Mouse (Mus musculus): Measurements from ENCODE around the gene Zbtb2. TPM values are rescaled to one million over a fixed set of nuclear protein-coding genes. Genes with fewer than 3 reads are reported as not detected.
"Not testable (repeated sequence)": the region's sequence is repeated elsewhere in the genome, so short reads cannot be mapped to it uniquely, and the experiment has no call there.

The Zbtb2 gene
- total RNA-seq (2021) = 1 to 10 TPM; 5.1 to 6.3 TPM
- long read RNA-seq, experiment 1, full-length matches to known transcripts = 3 of 6 reads
- long read RNA-seq, experiment 1, partial matches to known transcripts = 0 of 6 reads
- long read RNA-seq, experiment 1, other reads (novel, unspliced or antisense) = 3 of 6 reads
- long read RNA-seq, experiment 2, full-length matches to known transcripts = 3 of 4 reads
- long read RNA-seq, experiment 2, partial matches to known transcripts = 1 of 4 reads
- long read RNA-seq, experiment 2, other reads (novel, unspliced or antisense) = 0 of 4 reads

DNA sequence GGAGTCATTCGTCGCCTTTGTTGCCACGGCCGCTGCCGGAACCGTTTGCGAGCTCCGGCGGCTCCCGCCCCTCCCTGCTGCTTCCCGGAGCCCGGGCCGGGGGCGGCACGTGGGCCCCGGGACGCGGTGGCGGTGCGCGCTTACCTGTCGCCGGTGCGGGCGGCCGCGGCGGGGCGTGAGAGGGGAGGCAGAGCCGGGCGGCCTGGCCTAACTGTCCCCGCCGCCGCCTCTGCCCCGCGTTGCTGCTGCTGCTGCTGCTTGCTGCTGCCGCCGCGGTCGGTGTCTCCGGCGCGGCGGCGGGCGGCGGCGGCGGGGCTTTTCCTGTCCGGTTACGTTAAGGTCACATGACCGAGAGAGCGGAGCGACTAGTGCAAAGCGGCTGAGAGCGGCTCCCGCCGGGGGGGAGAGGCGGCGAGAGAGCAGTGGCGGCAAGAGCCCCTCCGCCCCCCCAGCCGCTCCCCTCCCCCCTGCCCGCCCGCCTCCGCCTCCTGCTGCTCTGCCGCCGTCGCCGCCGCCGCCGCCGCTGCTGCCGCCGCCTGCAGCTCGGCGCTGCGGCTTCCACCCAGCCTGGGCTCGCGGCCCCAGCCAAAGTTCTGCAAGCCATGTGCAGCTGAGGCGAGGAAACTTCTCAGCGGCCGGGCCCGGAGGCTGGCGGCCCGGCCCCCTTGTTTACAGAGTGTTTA is at the start of gene Zbtb2:
Zbtb2 (minus strand) TSS at position 408 of the 683 bp plus-strand sequence.
- intact Hi-C loops (cut with DNase I) = no loop called here
- DNase-seq = peak; percentile 51 to 52

DNA sequence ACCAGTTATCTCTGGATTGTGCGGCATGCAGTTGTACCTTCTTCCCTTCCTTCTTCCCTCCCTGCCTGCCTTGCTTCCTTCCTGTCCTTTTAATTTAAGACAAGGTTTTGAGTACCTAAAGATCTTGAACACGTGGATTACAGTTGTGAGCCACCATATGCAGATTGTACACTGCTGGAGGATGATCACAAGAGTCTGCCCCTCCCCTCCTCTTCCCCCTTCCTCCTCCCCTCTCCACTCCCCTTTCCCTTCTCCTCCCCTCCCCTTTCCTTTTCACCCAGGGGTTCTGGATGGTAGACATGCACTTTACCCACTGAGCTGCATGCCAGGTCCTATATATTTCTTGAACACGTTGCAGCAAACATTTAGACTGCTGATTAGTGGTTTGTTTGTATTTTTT is 47.5 kb upstream of the Zbtb2 start:
- intact Hi-C loops (cut with DNase I) = loop anchor here (10.0 kb wide), 1 partner anchor 1369 kb away; the partner anchor contains the start of gene Fbxo5

GRCm38 (mm10) chr10:4433871-4434270 is 46.0 kb upstream of the Zbtb2 start:
- intact Hi-C loops (cut with DNase I) = loop anchor here (10.0 kb wide), 1 partner anchor 1371 kb away; the partner anchor contains the start of gene Fbxo5
- DNase-seq = not testable (repeated sequence)

More for the DNA sequence above, 47.5 kb upstream of the Zbtb2 start:
- DNase-seq = no peak

DNA sequence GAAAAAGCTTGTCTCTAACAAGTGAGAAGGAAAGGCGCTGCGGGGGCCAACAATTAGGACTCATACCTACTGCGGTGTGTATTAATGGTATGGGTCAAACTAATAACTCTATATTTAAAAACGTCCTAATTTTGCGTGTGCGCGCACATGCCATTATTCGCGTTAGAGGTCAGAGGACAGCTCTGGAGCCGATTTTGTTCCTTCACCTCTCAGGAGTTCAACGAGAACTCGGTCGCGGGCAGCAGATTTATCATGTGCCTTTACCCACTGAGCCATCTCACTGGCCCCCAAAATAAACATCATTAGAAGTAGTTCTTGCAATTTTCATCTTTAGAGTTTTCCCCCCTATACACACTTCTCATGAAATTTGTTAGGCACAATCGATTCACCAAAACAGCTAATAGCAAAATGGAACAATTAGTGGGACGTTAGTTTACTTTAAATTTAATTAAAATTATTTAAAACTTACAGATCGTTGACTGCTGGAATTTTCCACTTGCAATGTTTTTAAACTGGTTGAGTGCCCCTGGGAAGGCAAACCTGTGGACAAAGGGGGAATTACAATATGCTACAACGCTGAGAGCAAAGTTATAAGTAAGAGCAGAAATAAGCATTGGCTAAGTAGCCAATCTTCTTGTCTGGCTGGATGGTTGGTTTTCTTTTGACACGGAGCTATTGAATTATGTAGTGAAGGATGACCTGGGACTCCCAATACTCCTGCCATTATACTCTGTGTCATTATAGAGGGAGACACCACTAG is 45.3 kb upstream of the Zbtb2 start:
- no peak for DNase-seq
- intact Hi-C loops (cut with DNase I) = loop anchor here (10.0 kb wide), 1 partner anchor 1372 kb away; the partner anchor contains the start of gene Fbxo5

DNA sequence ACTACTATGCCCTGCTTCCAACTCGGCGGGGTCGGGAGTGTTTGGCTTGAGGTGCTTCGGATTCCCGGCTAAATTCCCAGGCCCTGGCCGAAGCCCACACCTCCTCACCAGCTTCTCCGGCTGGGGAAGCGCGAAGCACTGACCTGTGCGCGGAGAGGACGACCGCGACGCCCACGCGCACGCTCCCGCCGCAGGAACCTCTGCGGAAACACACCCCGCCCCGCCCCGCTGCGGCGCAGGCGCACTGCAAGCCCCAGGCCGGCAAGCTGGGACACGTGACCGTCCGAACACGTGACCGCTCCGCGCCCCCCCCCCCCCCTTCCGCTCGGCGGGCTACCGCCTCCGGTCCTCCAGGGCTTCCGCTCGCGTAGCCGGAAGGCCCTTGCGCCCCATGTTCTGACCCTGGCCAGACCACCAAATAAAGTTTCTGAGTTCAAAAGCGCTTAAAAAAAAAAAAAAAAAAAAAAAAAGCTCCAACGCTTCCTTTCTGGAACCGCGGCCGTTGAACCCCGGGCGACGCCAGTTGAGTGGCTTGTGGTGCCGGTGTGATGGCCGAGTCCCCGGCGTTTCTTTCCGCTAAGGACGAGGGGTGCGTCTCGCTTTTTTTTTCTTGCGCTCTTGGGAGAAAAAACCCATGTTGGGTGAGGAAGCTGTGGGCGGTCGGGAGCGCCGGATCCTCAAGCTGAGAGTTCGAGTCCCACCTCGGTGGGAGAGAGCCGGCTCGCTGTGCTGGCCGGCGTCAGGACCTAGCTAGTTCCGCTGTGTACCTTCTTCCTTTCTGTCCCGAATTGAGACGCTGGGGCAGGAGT is 44.4 kb upstream of the Zbtb2 start, which contains the start of the genes Rmnd1 and Armt1:
Rmnd1 (minus strand) TSS at position 266 of the 809 bp plus-strand sequence.
Armt1 (plus strand) TSS at position 345 of the 809 bp plus-strand sequence.
- intact Hi-C loops (cut with DNase I) = loop anchor here (10.0 kb wide), 1 partner anchor 1372 kb away; the partner anchor contains the start of gene Fbxo5
- peak; percentile 86 to 93 for DNase-seq

- intact Hi-C loops (cut with DNase I) = loop anchor here (10.0 kb wide), 1 partner anchor 1373 kb away; the partner anchor contains the start of gene Fbxo5
- no peak for DNase-seq
Measured at GRCm38 (mm10) chr10:4431746-4432122, 43.8 kb upstream of the Zbtb2 start.

- intact Hi-C loops (cut with DNase I) = loop anchor here (10.0 kb wide), 1 partner anchor 1374 kb away; the partner anchor contains the start of gene Fbxo5
- no peak for DNase-seq
Measured at GRCm38 (mm10) chr10:4430826-4431225, 42.9 kb upstream of the Zbtb2 start.

GRCm38 (mm10) chr10:4430399-4430798 is 42.5 kb upstream of the Zbtb2 start:
- intact Hi-C loops (cut with DNase I) = loop anchor here (10.0 kb wide), 1 partner anchor 1374 kb away; the partner anchor contains the start of gene Fbxo5
- DNase-seq = no peak

- no peak for DNase-seq
- intact Hi-C loops (cut with DNase I) = no loop called here
Measured at GRCm38 (mm10) chr10:4425245-4425644, 37.3 kb upstream of the Zbtb2 start.

DNA sequence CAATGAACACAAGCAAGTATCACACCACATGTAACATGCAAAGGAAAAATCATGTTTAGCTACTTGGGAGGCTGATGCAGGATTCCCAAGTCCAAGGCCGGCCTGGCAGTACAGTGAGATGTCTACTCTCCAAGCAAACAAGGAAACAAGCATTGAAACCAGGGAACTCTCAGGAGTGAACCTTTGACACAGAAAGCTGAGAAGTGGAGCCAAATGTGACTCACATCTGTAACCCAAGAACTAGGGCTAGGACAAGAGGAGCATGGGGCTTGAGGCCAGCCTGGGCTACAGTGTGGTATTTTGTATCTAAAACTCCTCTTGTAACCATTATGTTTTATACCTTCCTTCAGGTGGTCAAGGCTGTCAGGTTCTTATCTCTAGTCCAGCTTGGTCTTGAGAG is 19.3 kb upstream of the Zbtb2 start:
- intact Hi-C loops (cut with DNase I) = loop anchor here (10.0 kb wide), 1 partner anchor 758 kb away; no protein-coding TSS in a partner anchor
- no peak for DNase-seq

DNA sequence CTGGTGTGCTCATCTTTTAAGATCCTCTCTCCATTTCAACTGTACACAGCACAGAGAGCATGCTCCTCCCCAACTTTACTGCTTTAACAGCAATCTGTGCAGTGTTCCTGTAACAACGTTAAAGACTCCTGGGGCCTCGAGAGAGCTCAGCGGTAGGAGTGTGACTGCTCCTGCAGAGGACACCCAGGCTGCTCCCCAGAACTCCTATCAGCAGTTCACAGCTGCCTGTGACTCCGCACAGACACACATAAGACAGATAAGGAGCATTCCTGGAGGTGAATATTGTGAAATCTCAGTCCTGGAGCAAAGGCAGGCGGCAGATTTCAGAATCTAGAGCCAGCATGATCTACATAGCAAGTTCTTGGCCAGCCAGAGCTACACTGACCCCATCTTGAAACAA is 17.6 kb upstream of the Zbtb2 start:
- intact Hi-C loops (cut with DNase I) = loop anchor here (10.0 kb wide), 1 partner anchor 759 kb away; no protein-coding TSS in a partner anchor
- DNase-seq = no peak

DNA sequence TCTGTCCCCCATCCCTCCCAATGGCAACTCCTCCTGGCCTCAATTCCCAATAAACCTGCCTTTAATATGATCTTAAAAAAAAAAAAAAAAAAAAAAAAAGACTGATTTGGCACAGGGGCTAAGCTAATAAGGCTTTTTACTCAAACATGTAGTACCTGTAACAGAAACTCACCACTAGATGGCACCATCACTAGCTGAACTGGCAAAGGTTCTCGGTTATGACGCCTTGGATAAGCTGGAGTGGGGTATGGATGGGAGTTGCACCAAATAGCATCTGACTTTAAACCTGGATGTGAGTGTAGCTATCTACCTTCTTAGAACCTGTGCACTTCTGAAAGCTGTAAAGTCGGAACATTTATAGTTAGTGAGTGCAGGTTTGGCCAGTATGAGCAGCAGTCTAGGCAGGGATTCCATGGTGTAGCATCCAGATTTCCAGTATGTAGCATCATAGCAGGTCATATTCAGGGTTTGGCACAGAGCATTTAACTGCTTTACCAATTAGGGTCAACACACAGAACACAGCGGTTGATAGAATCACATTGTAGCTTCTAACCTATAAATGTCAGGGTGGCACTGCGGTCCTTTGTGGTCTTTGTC is 17.1 kb upstream of the Zbtb2 start:
- intact Hi-C loops (cut with DNase I) = loop anchor here (10.0 kb wide), 1 partner anchor 760 kb away; no protein-coding TSS in a partner anchor
- no peak for DNase-seq

DNA sequence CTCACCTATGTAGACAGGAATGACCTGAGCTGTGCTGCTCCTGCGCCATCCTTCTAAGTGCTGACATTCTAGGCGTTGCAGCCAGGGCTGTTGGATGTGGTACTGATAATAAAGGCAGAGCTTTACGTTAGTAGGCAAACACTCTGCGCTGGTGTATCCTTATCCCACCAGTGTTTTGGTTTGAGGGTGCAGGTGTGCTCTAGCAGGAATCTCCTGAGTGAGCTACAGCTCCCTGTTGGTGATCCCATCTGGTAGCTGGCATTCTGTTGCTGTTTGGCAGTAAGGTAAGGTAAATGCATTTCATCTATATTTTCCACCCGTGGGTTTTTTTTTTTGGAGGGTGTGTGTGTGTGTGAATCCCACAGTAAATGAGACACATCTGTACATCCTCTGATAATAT is 10.2 kb upstream of the Zbtb2 start:
- intact Hi-C loops (cut with DNase I) = no loop called here
- DNase-seq = no peak

GRCm38 (mm10) chr10:4395321-4395720 is 7.4 kb upstream of the Zbtb2 start:
- intact Hi-C loops (cut with DNase I) = no loop called here
- no peak for DNase-seq

- intact Hi-C loops (cut with DNase I) = no loop called here
- DNase-seq = no peak
Measured at GRCm38 (mm10) chr10:4391851-4392250, 3.9 kb upstream of the Zbtb2 start.

GRCm38 (mm10) chr10:4391076-4391475 is 3.2 kb upstream of the Zbtb2 start:
- no peak for DNase-seq
- intact Hi-C loops (cut with DNase I) = no loop called here

GRCm38 (mm10) chr10:4390550-4390949 is 2.6 kb upstream of the Zbtb2 start:
- DNase-seq = no peak
- intact Hi-C loops (cut with DNase I) = no loop called here

DNA sequence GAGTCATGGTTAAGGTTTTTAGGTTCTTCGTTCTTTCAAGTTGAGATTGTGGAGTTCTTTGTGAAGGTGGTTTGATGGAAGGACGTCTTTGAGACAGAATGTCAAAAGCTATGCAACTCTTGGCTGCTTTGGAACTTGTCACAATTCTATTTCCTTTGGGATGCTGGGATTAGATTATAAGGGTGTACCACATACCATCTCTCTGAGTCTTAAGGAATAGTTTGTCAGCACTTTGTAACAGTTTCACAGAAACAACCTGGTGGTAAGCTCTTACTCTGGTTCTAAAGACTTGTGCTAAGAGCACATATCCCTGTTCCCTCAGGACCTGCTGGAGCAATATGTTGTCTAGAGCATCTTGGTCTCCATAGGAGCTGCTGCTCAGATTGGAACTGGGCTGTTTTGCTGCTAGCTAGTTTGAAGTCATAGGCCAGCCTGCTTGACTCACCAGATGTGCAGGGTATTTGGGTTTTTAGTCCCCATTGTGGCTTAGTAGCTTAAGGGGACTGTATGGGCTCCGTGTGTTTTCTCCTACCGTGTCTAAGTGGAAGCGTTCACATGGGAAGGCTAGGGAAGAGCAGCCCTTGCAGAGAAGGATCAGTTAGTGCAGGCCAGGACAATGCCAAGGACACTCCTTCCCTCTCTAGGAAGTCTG is 1.7 kb upstream of the Zbtb2 start:
- intact Hi-C loops (cut with DNase I) = no loop called here
- DNase-seq = no peak

DNA sequence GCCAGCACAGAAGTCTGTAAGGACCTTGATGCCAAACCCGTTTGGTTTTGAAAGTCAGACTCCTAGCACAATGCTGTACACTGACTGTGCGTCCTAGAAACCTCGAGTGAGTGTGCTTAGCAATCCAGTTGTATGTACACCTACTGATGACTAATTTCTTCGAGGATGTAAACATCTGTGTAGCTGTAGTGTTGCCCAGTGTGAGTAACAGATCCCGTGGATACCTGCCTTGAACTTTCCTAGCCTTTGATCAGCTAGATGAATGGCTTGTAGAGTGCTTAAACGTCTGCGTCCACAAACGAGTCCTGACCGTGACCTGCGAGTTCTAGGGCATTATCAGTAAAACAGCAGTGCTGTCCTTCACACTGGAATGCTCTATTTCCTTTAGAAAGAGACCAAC is 1.1 kb upstream of the Zbtb2 start:
- no peak for DNase-seq
- intact Hi-C loops (cut with DNase I) = no loop called here

Data from gastrocnemius, postnatal 36 days (tissue).